Mouse (Mus musculus): ENCODE measurements at regions not wholly inside any gene's neighbourhood (a gene's known extent, or its start where the extent isn't known, plus 50 kb on each side); places are given as distances from the start of the nearest gene placed in this dataset.

- no peak for ATAC-seq (ENCODE audit: insufficient read depth, low read depth)
- H3K36me3 ChIP-seq (replicated peaks; ENCODE audit: control insufficient read depth, insufficient read depth, low read length): no peaks in the 10 kb centered on the region
- no peaks in the 10 kb centered on the region for H3K27me3 ChIP-seq (ENCODE audit: control insufficient read depth, insufficient read depth, low read length)
- 33% methylated on average over 10 of the region's 10 CpGs for WGBS
- no peak overlapping the region for H3K27ac ChIP-seq (ENCODE audit: low read depth)
- H3K4me3 ChIP-seq (ENCODE audit: low read depth, low read length): no peak overlapping the region
- no peak overlapping the region for H3K9ac ChIP-seq (replicated peaks; ENCODE audit: low read depth, low read length)
- no peak for DNase-seq (ENCODE audit: low spot score)
- TF ChIP-seq CTCF (IDR thresholded peaks at IDR 0.05; ENCODE audit: low read depth) (no peak), EP300 (IDR thresholded peaks at IDR 0.05; ENCODE audit: low read depth) (no peak)
- peaks cover 18% of the 10 kb centered on the region for H3K4me1 ChIP-seq (ENCODE audit: control insufficient read depth, insufficient read depth)
- no peaks in the 10 kb centered on the region for H3K9me3 ChIP-seq (replicated peaks; ENCODE audit: control insufficient read depth, low read length)
- no peak overlapping the region for H3K4me2 ChIP-seq (ENCODE audit: low read depth, low read length)
Observed at GRCm38 (mm10) chr15:97107779-97108178, 52.0 kb upstream of the Slc38a4 start.

DNA sequence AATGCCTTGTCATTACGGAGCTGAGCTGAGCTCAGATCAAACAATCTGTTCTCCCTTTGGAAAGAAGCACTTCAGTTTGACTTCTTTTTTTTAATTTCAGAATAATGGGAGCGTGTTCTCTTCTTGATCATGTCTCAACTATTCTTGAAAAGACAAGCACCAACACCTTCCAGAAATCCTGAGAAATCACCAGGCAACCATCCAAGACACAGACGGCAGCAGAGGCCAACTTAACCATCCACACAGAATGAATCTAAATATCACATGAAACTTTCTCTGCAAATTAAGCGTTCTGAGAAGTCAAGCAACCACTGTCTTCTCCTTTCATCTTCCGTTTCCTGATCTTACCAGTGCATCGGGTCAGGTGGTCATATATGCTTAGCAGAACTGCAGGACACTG is 50.8 kb upstream of the Slc38a4 start:
- WGBS: 76% methylated on average over 6 of the region's 6 CpGs
- peaks cover 24% of the 10 kb centered on the region for H3K4me1 ChIP-seq (ENCODE audit: control insufficient read depth, insufficient read depth)
- ATAC-seq (ENCODE audit: insufficient read depth, low read depth): no peak

More for the DNA sequence above, 50.8 kb upstream of the Slc38a4 start:
- TF ChIP-seq CTCF (IDR thresholded peaks at IDR 0.05; ENCODE audit: low read depth) (no peak), EP300 (IDR thresholded peaks at IDR 0.05; ENCODE audit: low read depth) (no peak)
- H3K9ac ChIP-seq (replicated peaks; ENCODE audit: low read depth, low read length): no peak overlapping the region
- H3K4me3 ChIP-seq (ENCODE audit: low read depth, low read length): no peak overlapping the region
- no peak overlapping the region for H3K27ac ChIP-seq (ENCODE audit: low read depth)
- H3K27me3 ChIP-seq (ENCODE audit: control insufficient read depth, insufficient read depth, low read length): no peaks in the 10 kb centered on the region
- DNase-seq (ENCODE audit: low spot score): no peak
- H3K36me3 ChIP-seq (replicated peaks; ENCODE audit: control insufficient read depth, insufficient read depth, low read length): no peaks in the 10 kb centered on the region
- no peak overlapping the region for H3K4me2 ChIP-seq (ENCODE audit: low read depth, low read length)
- no peaks in the 10 kb centered on the region for H3K9me3 ChIP-seq (replicated peaks; ENCODE audit: control insufficient read depth, low read length)
